Mouse (Mus musculus) left cerebral cortex, adult 18-20 months (tissue): ENCODE measurements at regions not wholly inside any gene's neighbourhood (a gene's known extent, or its start where the extent isn't known, plus 50 kb on each side); places are given as distances from the start of the nearest gene placed in this dataset.

Source experiments
- DNase-seq, 2 experiments: peaks; one replicate each; pipeline ENCODE4 v3.0.0; 2021 to 2022; ENCODE audit warnings: low spot score in 2 of 2, mixed read lengths in 1 of 2

DNA sequence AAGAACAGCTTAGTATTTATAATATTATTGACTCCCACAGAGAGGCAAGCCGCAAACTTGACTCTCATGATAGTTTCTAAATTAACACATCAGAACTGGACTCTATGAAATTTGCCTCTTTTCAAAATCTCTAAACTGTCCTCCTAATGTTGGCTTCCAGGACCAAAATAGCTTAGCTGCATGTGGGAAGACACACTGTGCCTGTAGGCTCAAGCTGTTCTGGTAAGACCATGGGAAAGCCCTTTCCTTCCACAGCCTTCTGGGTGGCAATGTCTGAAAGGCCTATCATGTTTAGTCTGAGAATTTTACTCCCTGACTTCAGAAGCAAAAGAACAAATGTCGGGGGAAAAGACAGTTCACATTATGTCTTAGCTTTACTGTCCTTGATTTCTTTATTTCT is 203.1 kb upstream of the Slc8a1 start:
- DNase-seq = peak; percentile 7 to 19

DNA sequence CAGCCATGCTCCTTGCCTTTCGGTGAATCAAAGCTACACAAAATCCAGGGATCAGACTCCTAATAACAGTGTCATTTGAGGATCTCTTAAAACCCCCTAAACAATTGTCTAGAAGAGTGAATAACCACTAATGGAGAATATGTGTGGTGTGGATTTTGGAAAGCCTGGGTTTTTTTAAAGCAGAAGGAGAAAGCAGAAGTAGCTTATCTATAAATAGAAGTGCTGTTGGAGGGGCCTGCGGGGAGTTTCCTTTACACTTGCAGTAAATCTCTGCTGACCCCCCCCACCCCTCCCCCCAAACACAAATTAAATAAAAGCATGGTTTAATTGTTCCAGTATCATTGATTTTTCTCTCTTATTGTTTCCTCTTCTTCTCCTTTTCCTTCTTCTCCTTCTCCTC is 192.6 kb upstream of the Slc8a1 start:
- no peak for DNase-seq

GRCm38 (mm10) chr17:81906481-81907012 is 168.4 kb upstream of the Slc8a1 start:
- no peak for DNase-seq

- no peak for DNase-seq
Observed at GRCm38 (mm10) chr17:81901999-81902665, 164.0 kb upstream of the Slc8a1 start.

DNA sequence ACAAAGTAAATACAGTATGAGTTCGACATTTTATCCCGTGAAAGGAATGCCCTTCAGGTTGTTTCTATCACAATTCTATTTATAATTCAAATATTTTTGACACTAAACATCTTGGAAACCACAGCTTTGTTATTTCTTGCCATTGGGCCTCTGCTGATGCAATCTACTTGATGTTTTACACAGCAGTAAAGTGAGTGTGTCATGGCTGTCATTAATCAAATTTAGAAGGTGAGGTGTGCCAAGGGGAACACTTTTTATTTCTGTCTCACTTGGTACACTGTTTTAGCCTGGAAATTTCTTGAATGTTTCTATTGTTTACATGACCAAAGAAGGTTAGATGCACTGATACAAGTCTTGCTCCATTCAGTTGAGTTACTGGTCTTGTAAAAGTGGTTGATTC is 160.8 kb upstream of the Slc8a1 start:
- DNase-seq = no peak

DNA sequence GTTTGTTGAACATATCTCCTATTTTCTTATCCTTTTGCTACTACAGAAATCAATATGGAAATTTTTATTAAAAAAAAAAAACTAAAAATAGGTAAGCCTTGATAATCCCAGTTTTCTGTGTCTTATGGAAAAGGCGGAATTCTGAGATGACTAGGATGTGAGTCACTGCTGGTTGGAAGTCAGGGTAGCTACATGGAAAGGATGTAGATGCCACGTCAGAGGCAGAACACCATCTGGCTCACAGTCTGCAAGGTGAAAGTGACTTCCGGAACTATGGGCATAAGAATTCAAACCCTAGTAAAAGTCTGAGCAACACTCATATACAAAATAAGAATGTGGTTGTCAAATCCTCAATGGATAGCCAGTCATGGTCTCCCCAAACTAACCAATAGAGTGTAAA is 140.0 kb upstream of the Slc8a1 start:
- peak; percentile 7 to 29 for DNase-seq

- no peak for DNase-seq
Observed at GRCm38 (mm10) chr17:81866683-81867082, 128.5 kb upstream of the Slc8a1 start.

DNA sequence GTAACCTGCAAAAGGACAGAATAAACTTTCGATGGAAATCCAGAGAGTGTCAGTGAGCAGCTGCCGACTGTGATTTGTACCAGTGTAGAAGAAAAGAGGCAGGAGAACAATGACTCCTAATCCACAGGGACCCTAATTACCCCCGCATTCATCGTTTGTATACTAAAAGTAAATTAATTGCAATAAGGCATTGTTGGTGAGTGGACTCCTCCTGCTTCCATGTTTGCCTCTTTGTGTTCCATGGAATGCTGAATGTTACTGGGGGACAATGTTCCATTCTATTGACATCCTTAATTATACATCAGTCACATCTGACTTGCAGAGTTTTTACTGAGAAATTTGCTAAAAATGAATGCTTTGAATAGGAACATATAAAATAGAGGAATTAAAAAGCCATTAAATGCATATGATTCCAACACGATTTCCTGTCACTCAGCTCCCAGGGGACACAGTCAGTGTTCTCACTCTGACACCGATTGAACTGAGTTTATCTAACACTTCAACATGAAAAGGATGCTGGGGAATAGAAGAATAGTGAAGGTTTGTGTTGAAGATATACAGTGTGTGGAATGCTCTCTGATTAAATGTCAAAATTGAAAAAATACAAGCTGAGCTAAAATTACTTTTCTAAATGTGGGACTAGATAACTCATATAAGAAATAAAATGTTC is 111.3 kb upstream of the Slc8a1 start:
- no peak for DNase-seq

- DNase-seq = no peak
Observed at GRCm38 (mm10) chr17:81843793-81844192, 105.6 kb upstream of the Slc8a1 start.

- no peak for DNase-seq
Observed at GRCm38 (mm10) chr17:81797827-81798376, 59.7 kb upstream of the Slc8a1 start.

DNA sequence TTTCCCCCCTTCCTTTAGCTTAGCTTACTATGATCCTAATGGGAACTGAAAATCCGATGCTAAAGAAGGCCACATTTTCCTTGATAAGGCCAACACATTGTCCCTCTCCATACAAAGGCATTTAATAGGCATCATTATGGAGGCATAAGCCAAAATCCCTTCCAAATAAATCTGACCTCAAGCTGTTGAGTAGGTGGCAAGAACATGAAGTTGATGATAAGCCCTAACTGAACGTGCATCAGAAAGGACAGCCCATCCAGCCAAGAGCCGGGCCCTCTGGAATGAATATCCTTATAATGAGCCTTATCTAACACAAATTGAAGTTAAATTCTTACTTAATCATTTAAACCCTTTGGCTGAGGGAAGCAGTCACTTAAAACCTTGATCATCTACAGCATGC is 50.6 kb upstream of the Slc8a1 start:
- no peak for DNase-seq
